Mouse (Mus musculus): ENCODE measurements at regions not wholly inside any gene's neighbourhood (a gene's known extent, or its start where the extent isn't known, plus 50 kb on each side); places are given as distances from the start of the nearest gene placed in this dataset.

DNA sequence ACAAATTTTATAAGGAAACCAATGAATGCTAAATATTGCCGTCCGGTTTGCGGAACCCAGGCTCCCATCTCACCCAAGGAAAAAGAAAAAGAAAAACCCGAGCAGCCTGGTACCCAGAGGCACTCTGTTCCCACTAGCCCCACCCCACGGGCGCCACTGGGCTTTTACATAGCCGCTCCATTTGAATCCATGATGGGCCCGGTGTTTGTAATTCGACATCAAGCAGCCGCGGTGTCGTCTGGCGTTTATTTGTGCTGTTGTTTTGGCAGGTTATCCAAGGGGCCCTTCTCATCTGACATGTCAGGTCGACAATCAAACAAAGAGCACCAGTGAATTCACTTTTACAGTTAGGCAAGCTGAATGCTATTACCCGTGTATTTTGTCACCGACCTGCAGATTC lies 68.8 kb upstream of the Mgmt start:
- Histone ChIP-seq H3K9ac (no peak overlapping the region), H3K4me1 (replicated peaks) (no peaks in the 10 kb centered on the region), H3K4me2 (no peak overlapping the region), H3K4me3 (replicated peaks) (no peak overlapping the region), H3K27me3 (no peaks in the 10 kb centered on the region), H3K36me3 (replicated peaks) (no peaks in the 10 kb centered on the region), H3K27ac (replicated peaks) (no peak overlapping the region), H3K9me3 (replicated peaks) (no peaks in the 10 kb centered on the region)
- WGBS (ENCODE audit: insufficient replicate concordance), result 31% methylated on average over 16 of the region's 16 CpGs
- no peak for ATAC-seq (ENCODE audit: insufficient read depth)

DNA sequence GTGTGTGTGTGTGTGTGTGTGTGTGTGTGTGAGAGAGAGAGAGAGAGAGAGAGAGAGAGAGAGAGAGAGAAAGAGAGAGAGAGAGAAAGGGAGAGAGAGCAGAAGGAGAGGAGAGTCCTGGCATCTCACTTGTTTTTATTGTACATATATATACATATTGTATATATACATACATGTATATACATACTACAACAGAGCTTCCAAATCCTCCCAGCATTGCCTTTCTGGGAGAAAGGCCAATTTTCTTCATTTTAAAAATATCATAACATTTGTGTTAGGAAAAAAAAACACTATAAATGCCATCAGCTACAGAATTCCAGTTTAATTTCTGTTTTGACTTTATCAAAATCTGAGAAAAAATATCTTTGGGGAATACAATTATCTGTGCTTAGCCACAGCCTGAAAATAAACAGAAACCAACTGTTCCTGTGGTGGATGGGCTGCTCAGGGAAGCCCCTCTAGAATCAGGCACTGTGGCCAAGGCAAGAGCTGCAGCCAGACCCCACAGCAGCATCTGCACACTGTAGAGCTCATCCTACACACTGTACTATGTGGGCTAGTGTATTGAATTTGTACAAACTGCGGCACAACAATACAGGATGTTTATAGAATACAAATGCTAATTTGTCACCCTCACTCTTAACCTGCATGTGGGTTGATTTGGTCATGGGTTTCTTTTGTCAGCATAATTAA lies 64.6 kb upstream of the Mgmt start:
- Histone ChIP-seq H3K27ac (replicated peaks) (no peak overlapping the region), H3K27me3 (no peaks in the 10 kb centered on the region), H3K4me2 (no peak overlapping the region), H3K4me3 (replicated peaks) (no peak overlapping the region), H3K9me3 (replicated peaks) (no peaks in the 10 kb centered on the region), H3K4me1 (replicated peaks) (no peaks in the 10 kb centered on the region), H3K9ac (no peak overlapping the region), H3K36me3 (replicated peaks) (no peaks in the 10 kb centered on the region)
- 58% methylated on average over 1 of the region's 1 CpGs for WGBS (ENCODE audit: insufficient replicate concordance)
- ATAC-seq (ENCODE audit: insufficient read depth), result no peak

DNA sequence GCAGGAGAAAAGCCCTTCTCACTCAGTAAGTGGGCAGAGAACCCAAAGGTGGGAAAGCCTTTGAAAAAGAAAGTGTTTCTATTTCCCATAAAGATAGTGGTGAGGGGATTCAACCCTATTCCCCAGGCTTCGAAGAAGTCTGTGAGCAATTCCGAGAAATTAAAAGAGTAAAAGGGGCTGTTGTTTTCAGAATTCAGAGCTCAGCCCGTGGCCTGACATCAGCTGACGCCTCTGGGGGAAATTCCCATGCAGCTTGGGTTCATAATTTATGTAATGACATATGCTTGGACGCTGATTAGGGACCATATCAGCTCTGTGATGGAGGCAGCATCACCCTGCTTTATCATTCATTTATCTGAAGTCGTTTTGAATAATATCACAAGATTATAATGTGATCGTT lies 62.0 kb upstream of the Mgmt start:
- H3K9ac ChIP-seq, result no peak overlapping the region
- no peak overlapping the region for H3K4me2 ChIP-seq
- no peaks in the 10 kb centered on the region for H3K9me3 ChIP-seq (replicated peaks)
- ATAC-seq (ENCODE audit: insufficient read depth), result no peak
- H3K27me3 ChIP-seq, result no peaks in the 10 kb centered on the region
- no peak overlapping the region for H3K4me3 ChIP-seq (replicated peaks)
- no peaks in the 10 kb centered on the region for H3K36me3 ChIP-seq (replicated peaks)
- H3K4me1 ChIP-seq (replicated peaks), result no peaks in the 10 kb centered on the region
- H3K27ac ChIP-seq (replicated peaks), result no peak overlapping the region
- WGBS (ENCODE audit: insufficient replicate concordance), result 55% methylated on average over 7 of the region's 7 CpGs

DNA sequence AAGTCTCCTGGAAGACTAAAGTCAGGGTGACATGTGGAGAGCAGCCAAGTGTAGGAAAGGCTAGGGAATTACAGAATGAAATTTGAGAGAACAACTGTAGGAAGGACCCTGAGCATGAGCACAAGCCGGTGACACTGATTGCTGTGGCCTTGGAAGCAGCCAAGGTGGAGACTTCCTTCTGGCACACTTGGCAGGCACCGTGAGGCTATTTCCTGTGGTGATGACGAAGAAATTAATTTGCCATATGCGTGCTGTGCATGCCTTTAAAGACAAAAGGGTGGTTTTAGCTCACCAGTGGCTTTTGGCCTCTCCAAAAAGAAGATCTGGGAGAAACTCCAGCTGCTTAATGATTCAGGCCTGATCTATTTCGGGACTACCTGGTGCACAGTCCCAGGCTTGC lies 55.4 kb upstream of the Mgmt start:
- Histone ChIP-seq H3K9ac (no peak overlapping the region), H3K4me3 (replicated peaks) (no peak overlapping the region), H3K27ac (replicated peaks) (no peak overlapping the region), H3K9me3 (replicated peaks) (no peaks in the 10 kb centered on the region), H3K4me1 (replicated peaks) (no peaks in the 10 kb centered on the region), H3K27me3 (no peaks in the 10 kb centered on the region), H3K4me2 (no peak overlapping the region), H3K36me3 (replicated peaks) (no peaks in the 10 kb centered on the region)
- no peak for ATAC-seq (ENCODE audit: insufficient read depth)
- 44% methylated on average over 5 of the region's 5 CpGs for WGBS (ENCODE audit: insufficient replicate concordance)

DNA sequence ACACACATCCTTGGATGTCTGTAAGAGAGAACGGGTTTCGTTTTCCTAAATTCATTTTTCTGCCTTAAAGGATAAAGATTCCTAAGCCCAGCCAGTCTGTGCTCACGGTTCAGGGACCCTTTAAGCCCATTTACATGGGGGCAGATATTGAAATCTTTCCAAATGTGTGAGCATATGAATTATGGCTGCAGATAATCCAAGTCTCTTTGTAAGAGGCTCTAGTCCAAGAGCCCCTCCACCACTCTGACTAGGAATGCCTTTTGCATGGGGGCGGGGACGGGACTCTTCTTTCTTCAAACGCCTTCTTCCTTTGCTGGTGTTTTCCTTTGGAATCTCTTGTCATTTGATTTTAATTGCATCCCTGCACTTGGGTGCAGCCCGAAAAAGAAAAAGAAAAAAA lies 54.2 kb upstream of the Mgmt start:
- no peak for ATAC-seq (ENCODE audit: insufficient read depth)
- Histone ChIP-seq H3K4me2 (no peak overlapping the region), H3K4me3 (replicated peaks) (no peak overlapping the region), H3K27me3 (no peaks in the 10 kb centered on the region), H3K9ac (no peak overlapping the region), H3K4me1 (replicated peaks) (no peaks in the 10 kb centered on the region), H3K9me3 (replicated peaks) (no peaks in the 10 kb centered on the region), H3K27ac (replicated peaks) (no peak overlapping the region), H3K36me3 (replicated peaks) (no peaks in the 10 kb centered on the region)
- 49% methylated on average over 7 of the region's 7 CpGs for WGBS (ENCODE audit: insufficient replicate concordance)

DNA sequence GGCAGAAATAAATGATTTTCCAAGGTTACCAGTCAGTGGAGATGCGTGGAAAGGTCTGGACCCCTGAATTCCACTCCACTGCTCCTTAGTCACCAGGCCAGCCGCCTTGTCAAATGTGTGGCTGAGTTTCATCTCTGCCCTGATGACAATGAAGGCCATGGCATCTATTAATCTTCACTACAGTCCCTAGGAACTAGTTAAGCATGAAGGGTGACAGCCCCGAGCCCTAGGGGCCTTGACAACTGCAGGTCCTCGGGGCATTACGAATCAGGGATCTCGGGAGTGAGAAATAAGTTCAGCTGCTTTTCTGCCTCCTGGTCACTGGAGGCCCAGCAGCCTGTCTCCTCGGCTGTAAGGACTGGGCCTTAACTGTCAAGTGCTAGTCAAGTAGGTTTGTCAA lies 51.7 kb upstream of the Mgmt start:
- Histone ChIP-seq H3K4me2 (no peak overlapping the region), H3K27ac (replicated peaks) (no peak overlapping the region), H3K4me3 (replicated peaks) (no peak overlapping the region), H3K9me3 (replicated peaks) (no peaks in the 10 kb centered on the region), H3K9ac (no peak overlapping the region), H3K36me3 (replicated peaks) (no peaks in the 10 kb centered on the region), H3K27me3 (no peaks in the 10 kb centered on the region), H3K4me1 (replicated peaks) (no peaks in the 10 kb centered on the region)
- 57% methylated on average over 7 of the region's 7 CpGs for WGBS (ENCODE audit: insufficient replicate concordance)
- no peak for ATAC-seq (ENCODE audit: insufficient read depth)

DNA sequence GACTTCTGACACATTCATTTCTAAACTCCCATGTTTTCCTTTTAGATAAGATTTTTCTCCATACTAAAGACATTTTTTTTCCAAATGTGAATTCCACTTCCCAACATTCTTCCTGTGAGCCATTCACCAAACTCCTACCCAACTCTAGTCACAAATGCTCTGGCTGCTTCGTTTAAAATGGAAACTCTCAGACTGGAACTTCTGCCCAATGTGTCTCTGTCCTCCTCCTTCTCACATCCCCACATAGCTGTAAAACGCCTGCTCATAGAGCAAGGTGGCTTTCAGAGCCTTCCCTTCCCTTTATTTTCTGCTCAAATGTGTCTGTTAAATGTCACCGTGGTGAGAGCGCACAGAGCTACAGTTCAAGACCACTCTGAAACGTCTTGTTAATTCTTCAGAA lies 50.1 kb upstream of the Mgmt start:
- H3K27ac ChIP-seq (replicated peaks), result no peak overlapping the region
- ATAC-seq (ENCODE audit: insufficient read depth), result no peak
- no peaks in the 10 kb centered on the region for H3K27me3 ChIP-seq
- no peaks in the 10 kb centered on the region for H3K9me3 ChIP-seq (replicated peaks)
- H3K36me3 ChIP-seq (replicated peaks), result no peaks in the 10 kb centered on the region
- no peak overlapping the region for H3K4me2 ChIP-seq
- no peak overlapping the region for H3K9ac ChIP-seq
- no peaks in the 10 kb centered on the region for H3K4me1 ChIP-seq (replicated peaks)
- WGBS (ENCODE audit: insufficient replicate concordance), result 36% methylated on average over 5 of the region's 5 CpGs
- no peak overlapping the region for H3K4me3 ChIP-seq (replicated peaks)

Measured in liver, embryonic 15.5 days (tissue).